Mouse (Mus musculus) lung, postnatal 0 days (tissue): ENCODE data around the gene Riok1.

ENCODE experiments used
- CTCF ChIP-seq: IDR thresholded peaks from 2 replicates; pipeline ENCODE4 v1.5.1; 2016; ENCODE audit warnings: antibody characterized with exemption, mild to moderate bottlenecking
- EP300 ChIP-seq: IDR thresholded peaks from 2 replicates; pipeline ENCODE4 v1.6.1; 2016; ENCODE audit warnings: antibody characterized with exemption, mild to moderate bottlenecking, control low read depth

DNA sequence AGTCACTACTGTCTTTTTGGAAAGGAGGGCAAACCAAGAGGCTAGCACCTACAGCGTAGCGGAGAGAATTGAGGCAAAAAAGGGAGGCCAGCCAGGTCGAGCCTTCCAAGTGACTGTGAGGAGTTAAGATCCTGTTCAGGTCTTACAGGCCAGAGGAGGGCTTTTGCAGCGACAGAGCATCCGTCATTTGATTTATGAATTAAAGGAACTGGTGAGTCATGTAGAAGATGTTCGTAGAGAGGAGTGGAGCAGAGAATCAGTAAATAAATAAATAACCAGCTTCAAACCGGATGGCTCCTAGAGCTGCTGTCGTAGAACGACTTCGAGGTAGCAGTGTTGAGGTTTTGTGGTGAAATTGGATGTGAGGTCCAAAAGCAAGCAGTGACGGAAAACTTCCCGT, 1.0 kb downstream of the Riok1 start:
- no peak for TF ChIP-seq CTCF
- TF ChIP-seq EP300: no peak
